Mouse (Mus musculus) olfactory bulb, adult 2 months (tissue): ENCODE measurements around the gene Tmem144.

Experiments used
- CTCF ChIP-seq: fragments of 200-500 bp; IDR thresholded peaks from 2 replicates; pipeline ENCODE4 v1.5.1; 2012; ENCODE audit warnings: low read depth, mild to moderate bottlenecking, low read length, moderate library complexity; ENCODE audit not compliant: insufficient read depth
- POLR2A ChIP-seq: fragments of 200-500 bp; IDR thresholded peaks from 2 replicates; pipeline ENCODE4 v1.6.1; 2012; ENCODE audit warnings: mild to moderate bottlenecking, low read depth, low read length, moderate library complexity; ENCODE audit not compliant: insufficient read depth

GRCm38 (mm10) chr3:79825067-79825780, 27.3 kb downstream of the Tmem144 start:
- no peak for TF ChIP-seq POLR2A
- TF ChIP-seq CTCF: no peak
